Mouse (Mus musculus) thymus, adult 2 months (tissue): ENCODE measurements around the gene Scamp3. TPM values are rescaled to one million over a fixed set of nuclear protein-coding genes. Genes with fewer than 3 reads are reported as not detected.

Source experiments
- DNase-seq: peaks from one replicate; pipeline ENCODE4 v3.0.0; 2021
- H3K27ac ChIP-seq: fragments of 200-500 bp; 2 replicates; pipeline ENCODE4 v1.5.1; 2012; ENCODE audit warnings: low read length, control low read depth; ENCODE audit not compliant: control insufficient read depth, insufficient read depth
- H3K27me3 ChIP-seq: fragments of 200-500 bp; 2 replicates; pipeline ENCODE4 v1.6.1; 2012; ENCODE audit warnings: mild to moderate bottlenecking, low read length, moderate library complexity, mixed read lengths; ENCODE audit not compliant: control insufficient read depth, insufficient read depth
- H3K36me3 ChIP-seq: fragments of 200-500 bp; 2 replicates; pipeline ENCODE4 v1.6.1; 2012; ENCODE audit warnings: mild to moderate bottlenecking, low read length, moderate library complexity; ENCODE audit not compliant: control insufficient read depth, insufficient read depth
- H3K4me1 ChIP-seq: fragments of 200-500 bp; replicated peaks from 2 replicates; pipeline ENCODE4 v1.6.1; 2012; ENCODE audit warnings: low read length; ENCODE audit not compliant: control insufficient read depth, insufficient read depth
- H3K4me3 ChIP-seq: fragments of 200-500 bp; 2 replicates; pipeline ENCODE4 v1.5.1; 2012; ENCODE audit warnings: mild to moderate bottlenecking, low read length, control low read depth, moderate library complexity; ENCODE audit not compliant: control insufficient read depth, insufficient read depth
- CTCF ChIP-seq: fragments of 200-500 bp; IDR thresholded peaks from 2 replicates; pipeline ENCODE4 v1.5.1; 2012; ENCODE audit warnings: mild to moderate bottlenecking, control low read depth, low read length, moderate library complexity, borderline replicate concordance; ENCODE audit not compliant: control insufficient read depth, poor library complexity, insufficient read depth; ENCODE audit errors: extremely low read depth
- POLR2A ChIP-seq: fragments of 200-500 bp; IDR thresholded peaks from 2 replicates; pipeline ENCODE4 v1.6.1; 2012; ENCODE audit warnings: mild to moderate bottlenecking, low read length, control low read depth, moderate library complexity; ENCODE audit not compliant: control insufficient read depth, poor library complexity, insufficient read depth; ENCODE audit errors: extremely low read depth
- WGBS: fragments of 180-500 bp; shearing (Covaris S2); methylation state at CpG from one replicate; pipeline ENCODE4 v1.1.7; 2018; 5-methylcytosine and 5-hydroxymethylcytosine counted together
- polyA plus RNA-seq: library from polyadenylated mRNA; depleted of rRNA; stranded (reverse); fragments of >200 nt; gene quantifications from 2 replicates; pipeline ENCODE4 v1.2.3, GENCODE M21; 2012

Scamp3 gene
- polyA plus RNA-seq, 1 experiment = 240 TPM

- Histone ChIP-seq H3K36me3 (no peaks in the 10 kb centered on the region), H3K27me3 (no peaks in the 10 kb centered on the region), H3K4me1 (no peaks in the 10 kb centered on the region), H3K27ac (no peak overlapping the region), H3K4me3 (no peak overlapping the region)
- no peak for DNase-seq
- TF ChIP-seq POLR2A (no peak), CTCF (no peak)
- 92% methylated on average over 5 of the region's 5 CpGs for WGBS
These were observed 43.9 kb downstream of the Scamp3 start for GRCm38 (mm10) chr3:89221167-89221566.

GRCm38 (mm10) chr3:89224796-89225195 is 47.5 kb downstream of the Scamp3 start:
- H3K27ac ChIP-seq = no peak overlapping the region
- no peak for DNase-seq
- H3K27me3 ChIP-seq = no peaks in the 10 kb centered on the region
- TF ChIP-seq CTCF = no peak
- no peak for TF ChIP-seq POLR2A
- H3K4me3 ChIP-seq = no peak overlapping the region
- peaks cover 16% of the 10 kb centered on the region for H3K4me1 ChIP-seq
- 88% methylated on average over 11 of the region's 11 CpGs for WGBS
- H3K36me3 ChIP-seq = no peaks in the 10 kb centered on the region

- no peaks in the 10 kb centered on the region for H3K27me3 ChIP-seq
- TF ChIP-seq CTCF (no peak), POLR2A (no peak)
- peaks cover 16% of the 10 kb centered on the region for H3K4me1 ChIP-seq
- H3K27ac ChIP-seq = no peak overlapping the region
- 91% methylated on average over 12 of the region's 12 CpGs for WGBS
- H3K36me3 ChIP-seq = no peaks in the 10 kb centered on the region
- no peak for DNase-seq
- no peak overlapping the region for H3K4me3 ChIP-seq
These were observed 48.1 kb downstream of the Scamp3 start for GRCm38 (mm10) chr3:89225321-89225815.

- 71% methylated on average over 4 of the region's 4 CpGs for WGBS
- no peak for TF ChIP-seq POLR2A
- TF ChIP-seq CTCF = no peak
- Histone ChIP-seq H3K4me3 (no peak overlapping the region), H3K27me3 (no peaks in the 10 kb centered on the region), H3K27ac (no peak overlapping the region), H3K4me1 (peaks cover 16% of the 10 kb centered on the region), H3K36me3 (no peaks in the 10 kb centered on the region)
- no peak for DNase-seq
These were observed 48.6 kb downstream of the Scamp3 start for GRCm38 (mm10) chr3:89225918-89226317.

- DNase-seq = no peak
- 95% methylated on average over 11 of the region's 11 CpGs for WGBS
- no peaks in the 10 kb centered on the region for H3K36me3 ChIP-seq
- peaks cover 16% of the 10 kb centered on the region for H3K4me1 ChIP-seq
- H3K27me3 ChIP-seq = no peaks in the 10 kb centered on the region
- TF ChIP-seq CTCF (no peak), POLR2A (no peak)
- no peak overlapping the region for H3K27ac ChIP-seq
- H3K4me3 ChIP-seq = no peak overlapping the region
These were observed 49.1 kb downstream of the Scamp3 start for GRCm38 (mm10) chr3:89226361-89226760.

- TF ChIP-seq CTCF (no peak), POLR2A (no peak)
- Histone ChIP-seq H3K27me3 (no peaks in the 10 kb centered on the region), H3K36me3 (no peaks in the 10 kb centered on the region), H3K4me3 (peak within 1 kb of the TSS; percentile 24), H3K27ac (no peak within 1 kb of the TSS), H3K4me1 (peaks cover 16% of the 10 kb centered on the region)
- no peak for DNase-seq
- WGBS = 20% methylated on average over 21 of the region's 21 CpGs
These were observed 49.6 kb downstream of the Scamp3 start, which contains the start of gene Mtx1 for GRCm38 (mm10) chr3:89226900-89227299. TSS of gene Mtx1 (minus strand) at chr3:89227088.
